Mouse (Mus musculus) forebrain, embryonic 14.5 days (tissue): Measurements from ENCODE around the gene Cmtr1. TPM values are rescaled to one million over a fixed set of nuclear protein-coding genes. Genes with fewer than 3 reads are reported as not detected.

ENCODE experiments used
- ATAC-seq: fragments of 200-750 bp; cut with Nextera tagmentation; 2 replicates; pipeline ENCODE4 v1.8.0; 2017; ENCODE audit warnings: mild to moderate bottlenecking, moderate library complexity
- DNase-seq: peaks from one replicate; pipeline ENCODE4 v3.0.0-alpha.2; 2015; ENCODE audit warnings: low spot score
- H3K27ac ChIP-seq: fragments of 300-500 bp; sonication (generic); 2 replicates; pipeline ENCODE4 v1.5.1; 2014; ENCODE audit warnings: low read depth, mild to moderate bottlenecking, control low read depth, low read length, moderate library complexity
- H3K27me3 ChIP-seq: fragments of 300-500 bp; sonication (generic); replicated peaks from 2 replicates; pipeline ENCODE4 v1.6.1; 2014; ENCODE audit warnings: low read length, control low read depth, mixed read lengths; ENCODE audit not compliant: control insufficient read depth, insufficient read depth
- H3K36me3 ChIP-seq: fragments of 300-500 bp; sonication (generic); 2 replicates; pipeline ENCODE4 v1.6.1; 2014; ENCODE audit warnings: low read length, control low read depth; ENCODE audit not compliant: control insufficient read depth, insufficient read depth
- H3K4me1 ChIP-seq: fragments of 300-500 bp; sonication (generic); 2 replicates; pipeline ENCODE4 v1.6.1; 2014; ENCODE audit warnings: antibody characterized with exemption, low read length, control low read depth; ENCODE audit not compliant: control insufficient read depth, insufficient read depth
- H3K4me2 ChIP-seq: fragments of 300-500 bp; sonication (generic); 2 replicates; pipeline ENCODE4 v1.6.1; 2014; ENCODE audit warnings: mild to moderate bottlenecking, control low read depth, low read length
- H3K4me3 ChIP-seq: fragments of 300-500 bp; sonication (generic); 2 replicates; pipeline ENCODE4 v1.5.1; 2014; ENCODE audit warnings: low read depth, low read length, control low read depth
- H3K9ac ChIP-seq: fragments of 300-500 bp; sonication (generic); 2 replicates; pipeline ENCODE4 v1.6.1; 2014; ENCODE audit warnings: mild to moderate bottlenecking, low read length, control low read depth, moderate library complexity
- H3K9me3 ChIP-seq: fragments of 300-500 bp; sonication (generic); replicated peaks from 2 replicates; pipeline ENCODE4 v1.6.1; 2016; ENCODE audit warnings: low read length, control low read depth, mixed read lengths; ENCODE audit not compliant: control insufficient read depth
- WGBS: fragments of 180-500 bp; shearing (Covaris S2); extraction: QIAGEN DNeasy Blood & Tissue Kit; methylation state at CpG from one replicate; pipeline ENCODE4 v1.1.7; 2014; 5-methylcytosine and 5-hydroxymethylcytosine counted together
- polyA plus RNA-seq: library from polyadenylated mRNA; unstranded; fragments of >200 nt; fragmentation: Nextera tagmentation; extraction: Ambion mirVana; gene quantifications from 2 replicates; pipeline ENCODE4 v1.2.1, GENCODE M21; 2014

Gene Cmtr1
- polyA plus RNA-seq, 1 experiment from 2014 or later, result 116 TPM

DNA sequence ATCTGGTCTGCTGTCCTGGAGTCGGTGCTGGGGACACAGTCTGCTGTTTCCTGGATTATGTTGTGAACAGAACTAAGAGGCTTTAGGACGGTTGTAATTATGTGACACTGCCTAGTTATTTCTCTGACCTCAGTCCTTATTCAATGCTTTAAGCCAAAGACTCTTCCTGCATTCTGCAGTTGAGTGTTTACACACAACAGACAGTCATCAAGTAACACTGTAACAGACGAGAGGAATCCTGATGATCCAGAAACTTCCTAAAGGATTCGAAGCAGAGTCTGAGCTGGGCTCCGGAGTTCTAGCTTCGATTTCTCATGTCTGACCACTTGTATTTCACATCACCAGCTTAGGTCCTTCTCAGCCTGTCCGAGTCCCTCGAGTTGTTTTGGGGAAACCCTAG is 18.1 kb downstream of the Cmtr1 start:
- H3K36me3 ChIP-seq, result peaks cover 87% of the 10 kb centered on the region

DNA sequence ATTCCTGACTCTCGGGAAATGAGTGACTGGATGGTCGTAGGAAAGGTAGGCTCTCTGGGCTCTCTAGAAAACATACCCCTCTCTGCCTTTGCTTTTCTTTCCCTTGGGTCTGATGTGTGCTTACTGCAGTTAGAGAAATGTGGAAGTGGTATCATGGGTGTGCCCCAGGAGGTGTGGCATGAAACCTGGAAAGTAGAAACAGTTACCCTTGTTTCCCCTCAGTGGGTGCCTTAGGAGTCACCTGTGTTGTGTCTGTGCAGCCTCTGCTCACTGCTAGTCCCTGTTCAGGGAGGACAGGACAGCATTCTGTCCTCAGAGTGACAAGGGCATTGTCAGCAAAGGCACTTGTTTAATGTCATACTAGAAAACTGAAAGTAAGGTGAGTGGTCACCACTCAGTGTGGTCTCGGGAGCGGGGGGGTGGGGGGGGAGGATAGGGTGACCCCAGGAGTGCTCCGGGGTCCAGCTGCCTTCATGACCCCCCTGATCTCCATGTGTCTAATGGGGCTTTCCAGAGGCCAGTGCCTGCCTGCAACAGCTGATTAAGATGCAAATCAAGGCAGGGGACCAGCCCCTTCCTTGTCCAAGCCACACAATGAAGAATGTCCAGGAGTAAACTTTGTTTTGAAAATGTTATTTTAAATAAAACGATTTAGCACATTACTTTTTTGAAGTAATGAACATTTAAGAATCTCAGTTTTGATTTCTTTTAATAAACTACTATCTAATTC is 18.8 kb downstream of the Cmtr1 start:
- WGBS, result 90% methylated on average over 6 of the region's 6 CpGs
- Histone ChIP-seq H3K36me3 (peaks cover 87% of the 10 kb centered on the region), H3K27ac (no peak overlapping the region)

More for the DNA sequence above, 18.1 kb downstream of the Cmtr1 start:
- no peaks in the 10 kb centered on the region for H3K4me1 ChIP-seq
- H3K4me3 ChIP-seq, result no peak overlapping the region
- H3K27me3 ChIP-seq, result no peaks in the 10 kb centered on the region
- H3K9ac ChIP-seq, result no peak overlapping the region
- no peak for ATAC-seq
- no peak overlapping the region for H3K27ac ChIP-seq
- H3K9me3 ChIP-seq, result no peaks in the 10 kb centered on the region
- DNase-seq, result no peak
- WGBS, result 87% methylated on average over 8 of the region's 8 CpGs
- H3K4me2 ChIP-seq, result no peak overlapping the region

DNA sequence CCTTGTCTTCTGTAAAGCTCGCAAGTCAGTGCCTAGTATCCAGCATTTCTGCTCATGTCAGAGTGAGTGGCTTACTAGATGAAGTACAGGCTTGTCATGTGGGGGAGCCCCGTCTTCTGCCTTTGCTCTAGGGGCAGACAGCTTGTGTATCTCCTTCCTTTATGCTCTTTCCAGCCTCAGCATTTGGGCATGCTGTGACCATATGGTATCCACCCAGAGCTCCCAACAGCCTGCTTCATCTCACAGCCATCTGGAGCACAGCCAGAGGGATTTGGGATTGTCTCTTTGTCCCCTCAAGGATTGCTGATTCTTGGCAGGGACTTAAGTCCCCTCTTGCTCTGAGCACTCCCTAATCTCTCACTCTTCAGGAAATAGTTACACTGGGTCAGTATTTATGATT is 19.8 kb downstream of the Cmtr1 start:
- Histone ChIP-seq H3K9me3 (no peaks in the 10 kb centered on the region), H3K36me3 (peaks cover 88% of the 10 kb centered on the region), H3K27ac (peak overlapping the region; percentile 81), H3K4me1 (no peaks in the 10 kb centered on the region), H3K27me3 (no peaks in the 10 kb centered on the region), H3K4me2 (no peak overlapping the region), H3K9ac (no peak overlapping the region; the same call in 1 of the 2 replicates), H3K4me3 (no peak overlapping the region)
- ATAC-seq, result peak; percentile 94
- 51% methylated on average over 2 of the region's 2 CpGs for WGBS
- DNase-seq, result peak; percentile 88

More for the DNA sequence above, 18.8 kb downstream of the Cmtr1 start:
- H3K9me3 ChIP-seq, result no peaks in the 10 kb centered on the region
- H3K4me3 ChIP-seq, result no peak overlapping the region
- H3K9ac ChIP-seq, result no peak overlapping the region
- H3K4me1 ChIP-seq, result no peaks in the 10 kb centered on the region
- DNase-seq (no peak), ATAC-seq (no peak)
- H3K4me2 ChIP-seq, result no peak overlapping the region
- H3K27me3 ChIP-seq, result no peaks in the 10 kb centered on the region

- Histone ChIP-seq H3K36me3 (peaks cover 87% of the 10 kb centered on the region), H3K4me1 (no peaks in the 10 kb centered on the region), H3K27ac (peak overlapping the region; percentile 81), H3K4me2 (no peak overlapping the region), H3K4me3 (no peak overlapping the region), H3K9me3 (no peaks in the 10 kb centered on the region), H3K27me3 (no peaks in the 10 kb centered on the region), H3K9ac (no peak overlapping the region)
- no peak for DNase-seq
- ATAC-seq, result no peak
- WGBS, result 95% methylated on average over 2 of the region's 2 CpGs
These were observed 20.5 kb downstream of the Cmtr1 start for GRCm38 (mm10) chr17:29680921-29681320.

DNA sequence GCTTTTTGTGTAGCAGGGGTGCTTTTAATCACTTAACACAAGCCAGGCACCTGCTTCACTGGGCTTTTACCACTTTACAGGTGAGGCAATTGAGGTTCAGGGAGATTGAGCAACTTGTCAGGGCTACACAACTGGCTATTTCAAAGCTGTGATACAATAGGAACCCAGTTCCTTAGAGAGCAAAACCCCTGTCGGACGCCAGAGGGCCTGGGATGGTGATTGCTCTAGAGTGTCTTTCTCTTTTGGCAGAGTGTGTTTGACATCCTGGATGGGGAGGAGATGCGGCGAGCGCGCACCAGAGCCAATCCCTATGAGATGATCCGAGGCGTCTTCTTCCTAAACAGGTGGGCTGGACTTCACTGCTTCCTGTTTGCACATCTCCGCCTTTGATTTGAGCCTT is 21.3 kb downstream of the Cmtr1 start:
- H3K27ac ChIP-seq, result no peak overlapping the region
- ATAC-seq, result no peak
- no peaks in the 10 kb centered on the region for H3K27me3 ChIP-seq
- H3K36me3 ChIP-seq, result peaks cover 87% of the 10 kb centered on the region
- no peak overlapping the region for H3K9ac ChIP-seq
- H3K4me3 ChIP-seq, result no peak overlapping the region
- no peak overlapping the region for H3K4me2 ChIP-seq
- H3K9me3 ChIP-seq, result no peaks in the 10 kb centered on the region
- no peak for DNase-seq
- no peaks in the 10 kb centered on the region for H3K4me1 ChIP-seq
- 95% methylated on average over 9 of the region's 9 CpGs for WGBS

DNA sequence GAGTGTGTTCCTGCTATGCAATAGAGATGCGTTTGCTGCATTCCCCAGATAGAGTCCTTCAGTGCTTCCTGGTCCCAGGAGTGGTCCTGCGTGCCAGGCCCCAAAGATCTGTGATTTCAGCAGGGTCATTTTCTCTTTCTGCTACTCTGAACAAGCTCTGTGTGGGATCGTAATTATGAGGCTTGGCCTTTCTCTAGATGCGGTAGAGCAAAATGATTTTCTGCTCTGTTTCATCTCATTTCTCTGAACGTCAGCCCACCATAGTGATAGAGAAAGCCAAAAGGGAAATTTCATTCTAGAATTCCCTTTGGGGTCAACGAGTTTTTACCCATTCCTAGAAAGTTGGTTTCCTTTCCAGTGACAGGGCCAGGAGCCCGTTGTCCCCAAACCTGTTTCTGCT is 21.9 kb downstream of the Cmtr1 start:
- H3K36me3 ChIP-seq, result peaks cover 87% of the 10 kb centered on the region
- H3K4me1 ChIP-seq, result no peaks in the 10 kb centered on the region
- no peak for DNase-seq

GRCm38 (mm10) chr17:29683127-29683526 is 22.7 kb downstream of the Cmtr1 start:
- DNase-seq, result no peak
- 90% methylated on average over 2 of the region's 2 CpGs for WGBS
- H3K36me3 ChIP-seq, result peaks cover 89% of the 10 kb centered on the region

More for the DNA sequence above, 21.9 kb downstream of the Cmtr1 start:
- Histone ChIP-seq H3K27me3 (no peaks in the 10 kb centered on the region), H3K4me2 (no peak overlapping the region), H3K9ac (no peak overlapping the region), H3K4me3 (no peak overlapping the region), H3K9me3 (no peaks in the 10 kb centered on the region), H3K27ac (no peak overlapping the region)
- ATAC-seq, result no peak
- 71% methylated on average over 7 of the region's 7 CpGs for WGBS

DNA sequence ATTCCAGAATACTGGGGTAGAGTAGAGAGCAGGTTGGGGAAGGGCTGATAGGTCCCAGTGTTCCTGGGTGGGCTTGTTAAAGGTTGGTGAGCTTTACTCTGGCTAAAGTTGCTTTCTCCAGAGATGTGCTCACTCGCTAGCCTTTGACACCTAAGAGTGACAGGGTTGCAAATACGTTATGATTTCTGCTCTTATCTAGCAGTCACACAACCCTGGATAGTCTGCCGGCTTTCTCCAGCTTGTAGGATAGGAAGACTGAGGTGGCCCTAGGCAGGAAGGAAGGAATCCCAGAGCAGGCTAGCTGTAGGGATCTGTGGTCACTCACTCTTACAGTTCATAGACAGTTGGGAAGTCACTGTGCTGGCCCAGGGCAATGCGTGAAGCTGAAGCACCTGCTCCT is 23.9 kb downstream of the Cmtr1 start:
- ATAC-seq, result no peak
- no peak for DNase-seq
- 94% methylated on average over 4 of the region's 4 CpGs for WGBS
- H3K4me2 ChIP-seq, result no peak overlapping the region
- H3K4me1 ChIP-seq, result no peaks in the 10 kb centered on the region
- no peak overlapping the region for H3K27ac ChIP-seq
- peaks cover 89% of the 10 kb centered on the region for H3K36me3 ChIP-seq
- H3K4me3 ChIP-seq, result no peak overlapping the region
- H3K9ac ChIP-seq, result no peak overlapping the region
- H3K9me3 ChIP-seq, result no peaks in the 10 kb centered on the region
- H3K27me3 ChIP-seq, result no peaks in the 10 kb centered on the region

More at GRCm38 (mm10) chr17:29683127-29683526, 22.7 kb downstream of the Cmtr1 start:
- Histone ChIP-seq H3K9ac (no peak overlapping the region), H3K4me1 (no peaks in the 10 kb centered on the region), H3K4me2 (no peak overlapping the region), H3K9me3 (no peaks in the 10 kb centered on the region), H3K4me3 (no peak overlapping the region), H3K27me3 (no peaks in the 10 kb centered on the region), H3K27ac (no peak overlapping the region)
- ATAC-seq, result no peak

DNA sequence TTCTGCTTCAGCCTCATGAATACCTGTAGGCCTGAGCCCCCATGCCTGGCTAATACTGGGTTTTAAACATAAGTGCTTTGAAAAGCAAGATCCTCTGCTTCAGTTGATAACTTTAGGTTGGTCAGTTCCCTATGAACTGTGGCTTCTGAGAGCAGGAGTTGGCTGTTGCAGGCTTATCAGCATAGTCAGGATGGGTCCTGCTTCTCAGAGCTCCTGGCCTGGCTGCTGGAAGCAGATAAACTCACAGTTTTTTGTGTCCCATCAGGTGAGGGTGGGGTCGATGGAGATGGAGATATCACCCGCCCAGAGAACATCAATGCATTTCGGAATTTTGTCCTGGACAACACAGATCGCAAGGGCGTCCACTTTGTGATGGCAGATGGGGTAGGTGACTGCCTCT is 26.4 kb downstream of the Cmtr1 start:
- no peak overlapping the region for H3K27ac ChIP-seq
- ATAC-seq (no peak), DNase-seq (no peak)
- H3K4me3 ChIP-seq, result no peak overlapping the region
- H3K9me3 ChIP-seq, result no peaks in the 10 kb centered on the region
- H3K4me1 ChIP-seq, result no peaks in the 10 kb centered on the region
- peaks cover 89% of the 10 kb centered on the region for H3K36me3 ChIP-seq
- no peak overlapping the region for H3K4me2 ChIP-seq
- no peaks in the 10 kb centered on the region for H3K27me3 ChIP-seq
- no peak overlapping the region for H3K9ac ChIP-seq
- 95% methylated on average over 5 of the region's 5 CpGs for WGBS
